Mouse (Mus musculus) heart, embryonic 12.5 days (tissue): ENCODE data around the gene Ankzf1. TPM values are rescaled to one million over a fixed set of nuclear protein-coding genes. Genes with fewer than 3 reads are reported as not detected.

Experiments
- ATAC-seq: fragments of 200-750 bp; cut with Nextera tagmentation; 2 replicates; pipeline ENCODE4 v1.8.0; 2017; ENCODE audit warnings: moderate TSS enrichment, moderate library complexity; ENCODE audit not compliant: insufficient number of reproducible peaks, low FRiP score
- H3K27ac ChIP-seq: fragments of 300-500 bp; sonication (generic); 2 replicates; pipeline ENCODE4 v1.5.1; 2016; ENCODE audit warnings: mild to moderate bottlenecking, moderate library complexity; ENCODE audit not compliant: poor library complexity, severe bottlenecking
- H3K27me3 ChIP-seq: fragments of 300-500 bp; sonication (generic); replicated peaks from 2 replicates; pipeline ENCODE4 v1.6.1; 2016; ENCODE audit warnings: mild to moderate bottlenecking, moderate library complexity
- H3K36me3 ChIP-seq: fragments of 300-500 bp; sonication (generic); 2 replicates; pipeline ENCODE4 v1.6.1; 2016; ENCODE audit warnings: mild to moderate bottlenecking, moderate library complexity
- H3K4me1 ChIP-seq: fragments of 300-500 bp; sonication (generic); replicated peaks from 2 replicates; pipeline ENCODE4 v1.6.1; 2016; ENCODE audit warnings: mild to moderate bottlenecking
- H3K4me2 ChIP-seq: fragments of 300-500 bp; sonication (generic); 2 replicates; pipeline ENCODE4 v1.6.1; 2016; ENCODE audit warnings: mild to moderate bottlenecking, moderate library complexity
- H3K4me3 ChIP-seq: fragments of 300-500 bp; sonication (generic); 2 replicates; pipeline ENCODE4 v1.5.1; 2016; ENCODE audit warnings: mild to moderate bottlenecking
- H3K9ac ChIP-seq: fragments of 300-500 bp; sonication (generic); 2 replicates; pipeline ENCODE4 v1.6.1; 2016; ENCODE audit warnings: mild to moderate bottlenecking, moderate library complexity
- H3K9me3 ChIP-seq: fragments of 300-500 bp; sonication (generic); replicated peaks from 2 replicates; pipeline ENCODE4 v1.6.1; 2016; ENCODE audit warnings: mild to moderate bottlenecking, moderate library complexity
- WGBS: fragments of 180-500 bp; shearing (Covaris S2); methylation state at CpG from one replicate; pipeline ENCODE4 v1.1.7; 2016; 5-methylcytosine and 5-hydroxymethylcytosine counted together
- microRNA-seq: library from miRNA; unstranded; fragments of <30 nt; microRNA quantifications from one replicate; pipeline ENCODE4, GENCODE M21; 2017
- polyA plus RNA-seq: library from polyadenylated mRNA; unstranded; fragments of >200 nt; fragmentation: Nextera tagmentation; extraction: Ambion mirVana; gene quantifications from 2 replicates; pipeline ENCODE4 v1.2.1, GENCODE M21; 2016

The Ankzf1 gene
- polyA plus RNA-seq, 1 experiment from 2014 or later = 26.7 TPM

DNA sequence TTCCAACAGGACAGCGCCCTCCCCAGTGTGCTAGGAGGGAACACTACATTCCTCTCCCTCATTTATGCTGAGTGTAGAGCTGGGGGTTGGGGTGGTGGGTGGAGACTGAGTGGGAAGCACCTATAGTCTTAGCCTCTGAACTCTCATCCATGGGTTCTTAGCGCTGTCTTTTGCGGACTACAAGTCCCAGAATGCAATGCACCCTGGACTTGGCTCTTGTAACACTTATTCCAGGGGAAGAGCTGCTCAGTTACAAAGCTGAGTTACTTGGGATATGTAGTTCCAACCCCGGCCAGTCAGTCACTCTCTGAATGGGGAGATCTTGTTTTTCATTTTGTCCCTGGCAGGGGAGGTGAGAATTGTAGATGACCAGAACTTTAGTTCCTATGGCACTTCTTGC, 52.9 kb downstream of the Ankzf1 start:
- H3K36me3 ChIP-seq = peaks cover 40% of the 10 kb centered on the region
- peaks cover 30% of the 10 kb centered on the region for H3K4me1 ChIP-seq
- 19% methylated on average over 4 of the region's 4 CpGs for WGBS
- H3K27me3 ChIP-seq = no peaks in the 10 kb centered on the region
- no peak overlapping the region for H3K4me3 ChIP-seq
- no peaks in the 10 kb centered on the region for H3K9me3 ChIP-seq
- no peak overlapping the region for H3K9ac ChIP-seq
- H3K27ac ChIP-seq = no peak overlapping the region
- no peak overlapping the region for H3K4me2 ChIP-seq
- ATAC-seq = peak; percentile 37; the same call in 1 of the 2 replicates

- H3K9ac ChIP-seq = peak overlapping the region; percentile 64
- WGBS = 79% methylated on average over 16 of the region's 16 CpGs
- H3K4me1 ChIP-seq = peaks cover 36% of the 10 kb centered on the region
- H3K9me3 ChIP-seq = no peaks in the 10 kb centered on the region
- H3K27me3 ChIP-seq = 0 out of 2 replicates have a peak, but pooled peaks cover 2% of the 10 kb centered on the region
- peak overlapping the region; percentile 35 for H3K4me2 ChIP-seq
- no peak overlapping the region for H3K4me3 ChIP-seq
- H3K36me3 ChIP-seq = peaks cover 22% of the 10 kb centered on the region
- H3K27ac ChIP-seq = peak overlapping the region; percentile 95
- no peak for ATAC-seq
Measured at GRCm38 (mm10) chr1:75247071-75247930, 55.4 kb downstream of the Ankzf1 start.

- Histone ChIP-seq H3K36me3 (peaks cover 14% of the 10 kb centered on the region), H3K4me2 (peak overlapping the region; percentile 35), H3K4me3 (no peak overlapping the region), H3K27ac (peak overlapping the region; percentile 95), H3K4me1 (peaks cover 36% of the 10 kb centered on the region), H3K9ac (peak overlapping the region; percentile 64), H3K27me3 (peaks cover 11% of the 10 kb centered on the region), H3K9me3 (no peaks in the 10 kb centered on the region)
- ATAC-seq = peak; percentile 55; the same call in 1 of the 2 replicates
- 31% methylated on average over 9 of the region's 9 CpGs for WGBS
Measured at GRCm38 (mm10) chr1:75248041-75248772, 56.3 kb downstream of the Ankzf1 start.

Small RNA genes within 50 kb of the gene (microRNA-seq; reads per million reads assigned to microRNA genes)
- not detected for gene Gm27943

Other genes with a start within 250 kb of the Ankzf1 start
- gene Ihh, start 240.5 kb upstream of the Ankzf1 start, polyA plus RNA-seq = 0.06 and 0.14 TPM in 2 replicates
- gene Nhej1, start 67.0 kb upstream of the Ankzf1 start, polyA plus RNA-seq = 6.0 and 6.9 TPM in 2 replicates
- gene Slc23a3, start 58.3 kb upstream of the Ankzf1 start, polyA plus RNA-seq = 0.21 and 0.22 TPM in 2 replicates
- gene Cnppd1, start 49.4 kb upstream of the Ankzf1 start, polyA plus RNA-seq = 39.9 and 41.1 TPM in 2 replicates
- 36.3 and 40.5 TPM in 2 replicates for gene Retreg2, start 49.4 kb upstream of the Ankzf1 start, polyA plus RNA-seq
- gene Zfand2b, start 23.5 kb upstream of the Ankzf1 start, polyA plus RNA-seq = 26.1 and 26.7 TPM in 2 replicates
- gene Abcb6, start 11.8 kb upstream of the Ankzf1 start, polyA plus RNA-seq = 16.6 TPM in 2 replicates
- gene Atg9a, start within 50 bp of the Ankzf1 start, polyA plus RNA-seq = 33.6 and 35.4 TPM in 2 replicates
- 9.6 and 11.1 TPM in 2 replicates for gene Glb1l, start 18.7 kb downstream of the Ankzf1 start, polyA plus RNA-seq
- 78.0 and 83.1 TPM in 2 replicates for gene Stk16, start 18.7 kb downstream of the Ankzf1 start, polyA plus RNA-seq
- gene Tuba4a, start 27.7 kb downstream of the Ankzf1 start, polyA plus RNA-seq = 34.1 and 38.0 TPM in 2 replicates
- gene A630095N17Rik, start 40.0 kb downstream of the Ankzf1 start, polyA plus RNA-seq = not detected in 2 replicates
- 34.5 and 37.5 TPM in 2 replicates for gene Dnajb2, start 44.3 kb downstream of the Ankzf1 start, polyA plus RNA-seq
- gene Ptprn, start 72.4 kb downstream of the Ankzf1 start, polyA plus RNA-seq = 0.69 and 0.96 TPM in 2 replicates
- gene Resp18, start 86.3 kb downstream of the Ankzf1 start, polyA plus RNA-seq = not detected in 2 replicates
- gene Dnpep, start 125.8 kb downstream of the Ankzf1 start, polyA plus RNA-seq = 113 TPM in 2 replicates
- 500 and 521 TPM in 2 replicates for gene Des, start 168.2 kb downstream of the Ankzf1 start, polyA plus RNA-seq
- 61.5 and 67.4 TPM in 2 replicates for gene Speg, start 183.1 kb downstream of the Ankzf1 start, polyA plus RNA-seq
- gene Gmppa, start 243.8 kb downstream of the Ankzf1 start, polyA plus RNA-seq = 67.7 and 69.1 TPM in 2 replicates